9 mouse cellular contexts compared by ENCODE assay signal in the genomic region with DNA sequence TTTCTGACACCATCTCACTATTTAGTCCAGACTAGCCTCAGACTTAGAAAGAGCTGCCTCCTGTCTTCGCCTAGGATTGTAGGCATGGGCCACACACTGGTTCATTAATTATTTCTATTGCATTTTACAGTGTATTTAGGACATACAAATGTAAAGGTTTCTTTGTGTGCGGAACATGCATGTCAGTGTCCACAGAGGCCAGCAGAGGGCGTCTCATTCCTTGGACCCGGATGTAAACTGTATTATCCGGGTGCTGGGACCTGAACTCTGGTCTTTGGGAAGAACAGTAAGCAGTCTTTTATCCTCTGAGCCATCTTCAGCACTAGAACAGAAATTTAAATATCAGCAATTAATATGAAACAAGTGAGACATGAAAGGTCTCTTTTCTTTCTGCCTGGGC. TPM values are rescaled to one million over a fixed set of nuclear protein-coding genes. Genes with fewer than 3 reads are reported as not detected.
DNase-seq lines count a peak whose midpoint lies in the region; ATAC-seq and TF ChIP-seq lines count a peak whose summit lies in the region.
"Had no signal": no experiment of that assay in that cellular context is flagged by ENCODE, and none has a peak within 500 bp of the region (broad histone marks: within the 10 kb centered on the region; RNA-seq: fewer than 3 reads in every experiment).

No protein-coding gene starts in this region.

- H3K9ac ChIP-seq in heart, adult 2 months (ENCODE audit: low read depth, low read length) = no peak overlapping the region
- H3K9ac ChIP-seq in limb, embryonic 13.5 days = no peak overlapping the region

- 84% methylated on average over 5 of the region's 5 CpGs for WGBS in heart, adult 2 months
- WGBS in limb, embryonic 13.5 days = 84% methylated on average over 5 of the region's 5 CpGs

- no peak for TF ChIP-seq POLR2A in heart, adult 2 months (IDR thresholded peaks at IDR 0.05; ENCODE audit: insufficient read depth, low read depth, low read length)

- no peak overlapping the region for H3K4me3 ChIP-seq in heart, adult 2 months
- H3K4me3 ChIP-seq in limb, embryonic 13.5 days = no peak overlapping the region; the same call in 1 of the 2 replicates

- no peaks in the 10 kb centered on the region for H3K27me3 ChIP-seq in heart, adult 2 months (ENCODE audit: control insufficient read depth, insufficient read depth, low read length)
- H3K27me3 ChIP-seq in limb, embryonic 13.5 days = no peaks in the 10 kb centered on the region

- H3K9me3 ChIP-seq in limb, embryonic 13.5 days = no peaks in the 10 kb centered on the region

- intact Hi-C loops in heart, adult 2 months (cut with DNase I) = no loop called here
- intact Hi-C loops in heart, postnatal 36 days (cut with DNase I) = no loop called here

- H3K27ac ChIP-seq in heart, adult 2 months = no peak overlapping the region
- no peak overlapping the region for H3K27ac ChIP-seq in limb, embryonic 13.5 days
- H3K27ac ChIP-seq: macrophage had no signal

- TF ChIP-seq CTCF in heart, adult 2 months (IDR thresholded peaks at IDR 0.05) = peak; percentile 45

- TF ChIP-seq EP300 in heart, adult 2 months (IDR thresholded peaks at IDR 0.05; ENCODE audit: insufficient read depth, low read depth, low read length) = no peak

- no peak for ATAC-seq in limb, embryonic 13.5 days (ENCODE audit: low FRiP score, low read depth)
- no peak for ATAC-seq in megakaryocyte-erythroid progenitor cell, adult 5-6 weeks (replicated peaks; ENCODE audit: low FRiP score, low TSS enrichment, poor library complexity, severe bottlenecking)

- peaks cover 2% of the 10 kb centered on the region for H3K79me2 ChIP-seq in heart, adult 2 months (replicated peaks; ENCODE audit: control insufficient read depth, insufficient read depth, low read length)

- peak overlapping the region; percentile 66 for H3K4me2 ChIP-seq in limb, embryonic 13.5 days (replicated peaks)

- DNase-seq in heart, adult 2 months = no peak
- DNase-seq in heart, postnatal 36 days = no peak
- peak; percentile 24 for DNase-seq in thymus, postnatal 4 days
- DNase-seq in thymus, postnatal 25 days = no peak
- DNase-seq in adrenal gland, postnatal 25 days = no peak
- no peak for DNase-seq in cerebellum, postnatal 14 days

- H3K4me1 ChIP-seq in heart, adult 2 months (ENCODE audit: control insufficient read depth, insufficient read depth, low read length) = no peaks in the 10 kb centered on the region; the same call in none of the 2 replicates
- H3K4me1 ChIP-seq in limb, embryonic 13.5 days = peaks cover 20% of the 10 kb centered on the region

- peaks cover 2% of the 10 kb centered on the region; the same call in 1 of the 2 replicates for H3K36me3 ChIP-seq in heart, adult 2 months (ENCODE audit: control insufficient read depth, insufficient read depth, low read length)
- H3K36me3 ChIP-seq in limb, embryonic 13.5 days = peaks cover 52% of the 10 kb centered on the region

RNA-seq across cellular contexts. Expression of a gene that starts 16.5 kb away (rescaled TPM):
- 10 to 100 TPM; 64.8 to 68.6 TPM for total RNA-seq in heart, adult 2 months (2021)
- 56.7 and 73.5 TPM in 2 replicates for polyA plus RNA-seq in heart, adult 2 months (2012; rRNA removed)
- total RNA-seq in heart, postnatal 36 days (2021) = 10 to 100 TPM; 57.4 to 60.2 TPM
- polyA plus RNA-seq in limb, embryonic 13.5 days (2015; fragmentation: Nextera tagmentation; extraction: Ambion mirVana) = 158 TPM in 2 replicates
- total RNA-seq in adrenal gland, postnatal 25 days (2021) = 96.3 and 116 TPM in 2 replicates
- total RNA-seq in megakaryocyte-erythroid progenitor cell, adult 5-6 weeks (2014; fragmentation: Nextera tagmentation) = 137 TPM in 2 replicates
- total RNA-seq in megakaryocyte-erythroid progenitor cell, adult 5-6 weeks (2017) = 59.2 and 71.1 TPM in 2 replicates

RNA-seq across cellular contexts. Expression of a gene that starts 16.7 kb away (rescaled TPM):
- total RNA-seq in heart, adult 2 months (2021) = 10 to 100 TPM; 24.1 to 25.2 TPM
- 8.4 and 10.6 TPM in 2 replicates for polyA plus RNA-seq in heart, adult 2 months (2012; rRNA removed)
- total RNA-seq in heart, postnatal 36 days (2021) = 10 to 100 TPM; 23.4 to 27.4 TPM
- polyA plus RNA-seq in limb, embryonic 13.5 days (2015; fragmentation: Nextera tagmentation; extraction: Ambion mirVana) = 174 and 188 TPM in 2 replicates
- 62.0 and 67.1 TPM in 2 replicates for total RNA-seq in adrenal gland, postnatal 25 days (2021)
- total RNA-seq in megakaryocyte-erythroid progenitor cell, adult 5-6 weeks (2014; fragmentation: Nextera tagmentation) = 120 and 133 TPM in 2 replicates
- 80.3 and 89.5 TPM in 2 replicates for total RNA-seq in megakaryocyte-erythroid progenitor cell, adult 5-6 weeks (2017)
